Mouse (Mus musculus) ES-Bruce4 (cell line): ENCODE data around the gene Mfsd6l. TPM values are rescaled to one million over a fixed set of nuclear protein-coding genes. Genes with fewer than 3 reads are reported as not detected.
A peak's percentile ranks its signal among the peaks of the same experiment; 100 is the strongest.

Experiments used
- H3K27ac ChIP-seq: 2 replicates; pipeline ENCODE4 v1.5.1; 2012; ENCODE audit warnings: low read length, inconsistent platforms; ENCODE audit not compliant: insufficient read depth
- H3K27me3 ChIP-seq: 2 replicates; pipeline ENCODE4 v1.6.1; 2012; ENCODE audit warnings: mild to moderate bottlenecking, low read length, inconsistent platforms; ENCODE audit not compliant: control insufficient read depth, poor library complexity, insufficient read depth, severe bottlenecking
- H3K36me3 ChIP-seq: 2 replicates; pipeline ENCODE4 v1.6.1; 2012; ENCODE audit warnings: inconsistent platforms, mild to moderate bottlenecking, low read length, moderate library complexity; ENCODE audit not compliant: control insufficient read depth, poor library complexity, insufficient read depth, severe bottlenecking
- H3K4me1 ChIP-seq: one replicate; pipeline ENCODE4 v1.8.1; 2011; ENCODE audit warnings: low read length; ENCODE audit not compliant: control insufficient read depth, insufficient read depth
- H3K4me3 ChIP-seq: 2 replicates; pipeline ENCODE4 v1.5.1; 2011; ENCODE audit warnings: low read depth, mild to moderate bottlenecking, low read length
- H3K9ac ChIP-seq: 2 replicates; pipeline ENCODE4 v1.6.1; 2012; ENCODE audit warnings: low read depth, mild to moderate bottlenecking, inconsistent platforms; ENCODE audit not compliant: poor library complexity, severe bottlenecking
- H3K9me3 ChIP-seq: replicated peaks from 2 replicates; pipeline ENCODE4 v1.6.1; 2012; ENCODE audit warnings: mild to moderate bottlenecking, low read length, inconsistent platforms; ENCODE audit not compliant: control insufficient read depth, poor library complexity, insufficient read depth, severe bottlenecking
- CTCF ChIP-seq: IDR thresholded peaks from one replicate; pipeline ENCODE4 v1.8.1; 2011; ENCODE audit warnings: low read depth, low read length
- EP300 ChIP-seq: IDR thresholded peaks from 2 replicates; pipeline ENCODE4 v1.6.1; 2011; ENCODE audit warnings: low read depth, low read length; ENCODE audit not compliant: insufficient read depth
- POLR2A ChIP-seq: IDR thresholded peaks from one replicate; pipeline ENCODE4 v1.8.1; 2011; ENCODE audit warnings: low read length; ENCODE audit not compliant: insufficient read depth
- polyA plus RNA-seq: library from polyadenylated mRNA; stranded (reverse); fragments of >200 nt; gene quantifications from 2 replicates; pipeline ENCODE4 v1.2.4, GENCODE M21; 2011; ENCODE audit warnings: low read depth; ENCODE audit not compliant: missing spikeins, insufficient read depth, insufficient read length

Gene Mfsd6l
- polyA plus RNA-seq, 1 experiment: 0.48 TPM

GRCm38 (mm10) chr11:68559546-68559945 is 3.6 kb downstream of the Mfsd6l start:
- H3K9me3 ChIP-seq: no peaks in the 10 kb centered on the region
- H3K4me3 ChIP-seq: no peak overlapping the region
- no peaks in the 10 kb centered on the region for H3K27me3 ChIP-seq
- no peak for TF ChIP-seq EP300
- peak; percentile 27 for TF ChIP-seq CTCF
- no peak for TF ChIP-seq POLR2A
- no peaks in the 10 kb centered on the region for H3K4me1 ChIP-seq
- H3K36me3 ChIP-seq: no peaks in the 10 kb centered on the region
- H3K9ac ChIP-seq: no peak overlapping the region
- no peak overlapping the region for H3K27ac ChIP-seq

DNA sequence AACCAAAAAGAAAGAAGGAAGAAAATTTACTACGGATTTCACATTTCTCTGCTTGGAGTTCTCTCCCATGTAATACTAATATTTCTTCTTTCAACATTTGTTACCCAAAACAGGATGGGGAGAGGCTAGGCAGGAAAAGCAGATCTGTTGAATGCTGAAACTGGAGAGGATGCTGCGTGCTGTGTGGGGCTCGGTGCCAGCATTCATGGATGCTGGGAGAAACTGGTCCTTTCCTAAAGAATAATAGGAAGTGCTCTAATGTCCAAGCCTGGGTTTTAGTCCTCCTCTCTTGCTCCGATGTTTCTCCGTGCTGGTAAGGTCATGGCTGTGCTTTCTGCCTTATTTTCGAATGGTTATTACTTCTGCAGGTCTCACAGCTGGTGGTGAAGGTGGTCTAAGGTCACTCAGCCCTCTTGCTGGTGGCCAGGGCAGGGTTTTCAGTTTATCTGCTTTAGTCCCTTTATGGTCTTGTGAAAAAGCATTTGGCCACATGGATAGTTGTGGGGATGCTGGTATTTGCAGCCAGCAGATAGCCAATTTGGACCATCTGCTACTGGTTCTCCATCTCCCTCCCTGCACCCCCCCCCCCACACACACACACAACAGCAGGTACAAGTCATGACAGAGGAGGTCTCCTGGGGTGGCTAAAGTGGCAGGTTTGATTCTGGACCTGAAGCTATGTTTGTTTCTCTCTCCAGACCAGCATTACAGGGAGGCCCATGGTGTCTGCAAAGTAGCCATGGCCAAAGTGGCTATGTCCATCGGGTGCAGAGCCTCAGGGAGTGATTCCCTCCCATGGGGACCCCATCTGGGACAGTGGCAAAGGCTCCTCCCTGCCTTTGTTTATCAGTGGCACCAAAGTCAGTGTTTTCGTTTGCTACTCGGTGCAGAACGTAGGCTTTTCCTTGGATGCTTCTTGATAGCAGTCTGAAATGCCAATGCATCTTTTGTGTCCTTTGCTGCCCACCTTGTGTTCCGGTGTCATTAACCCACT is 6.3 kb downstream of the Mfsd6l start:
- Histone ChIP-seq H3K27ac (no peak overlapping the region), H3K36me3 (no peaks in the 10 kb centered on the region), H3K4me3 (no peak overlapping the region), H3K4me1 (no peaks in the 10 kb centered on the region), H3K27me3 (no peaks in the 10 kb centered on the region), H3K9me3 (no peaks in the 10 kb centered on the region), H3K9ac (no peak overlapping the region)
- no peak for TF ChIP-seq POLR2A
- TF ChIP-seq EP300: no peak
- TF ChIP-seq CTCF: no peak

GRCm38 (mm10) chr11:68564356-68565031 is 8.5 kb downstream of the Mfsd6l start:
- Histone ChIP-seq H3K9ac (no peak overlapping the region), H3K4me1 (no peaks in the 10 kb centered on the region), H3K36me3 (no peaks in the 10 kb centered on the region), H3K27ac (no peak overlapping the region), H3K4me3 (no peak overlapping the region), H3K27me3 (no peaks in the 10 kb centered on the region), H3K9me3 (no peaks in the 10 kb centered on the region)
- no peak for TF ChIP-seq POLR2A
- TF ChIP-seq CTCF: no peak
- no peak for TF ChIP-seq EP300

- Histone ChIP-seq H3K27ac (no peak overlapping the region), H3K36me3 (no peaks in the 10 kb centered on the region), H3K9ac (no peak overlapping the region), H3K4me1 (no peaks in the 10 kb centered on the region), H3K27me3 (no peaks in the 10 kb centered on the region), H3K4me3 (no peak overlapping the region), H3K9me3 (no peaks in the 10 kb centered on the region)
- TF ChIP-seq EP300: no peak
- TF ChIP-seq CTCF: no peak
Observed at GRCm38 (mm10) chr11:68565032-68565429, 9.0 kb downstream of the Mfsd6l start.

DNA sequence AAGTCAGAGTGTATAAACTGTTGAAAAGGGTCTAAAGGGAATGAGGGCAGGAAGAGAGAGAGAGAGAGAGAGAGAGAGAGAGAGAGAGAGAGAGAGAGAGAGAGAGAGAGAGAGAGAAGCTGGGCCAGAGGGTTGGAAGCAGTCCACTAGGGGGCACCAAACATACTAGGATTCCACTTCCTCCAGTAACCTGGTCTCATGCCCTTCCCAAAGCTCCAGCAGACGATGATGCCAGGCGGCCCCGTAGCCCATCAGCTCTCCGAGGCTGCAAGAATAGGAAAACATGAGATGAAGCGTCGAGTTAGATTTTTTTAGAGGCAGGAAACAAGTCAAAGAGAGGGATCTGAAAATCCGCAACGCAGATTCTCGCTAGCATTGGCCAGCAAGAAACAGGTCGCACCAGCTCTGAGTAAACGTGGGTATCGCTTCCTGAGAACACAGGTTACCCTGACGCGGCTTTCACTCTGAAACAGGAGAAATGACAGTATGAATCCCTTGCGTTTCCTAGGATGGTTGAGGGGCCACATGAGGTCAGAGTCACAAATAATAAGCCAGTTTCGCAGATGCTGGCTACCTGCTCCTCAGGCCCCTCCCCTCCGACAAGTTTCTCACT is 10.6 kb downstream of the Mfsd6l start:
- H3K9ac ChIP-seq: no peak overlapping the region
- H3K4me1 ChIP-seq: no peaks in the 10 kb centered on the region
- no peaks in the 10 kb centered on the region for H3K36me3 ChIP-seq
- no peak overlapping the region for H3K4me3 ChIP-seq
- H3K27me3 ChIP-seq: no peaks in the 10 kb centered on the region
- no peaks in the 10 kb centered on the region for H3K9me3 ChIP-seq
- TF ChIP-seq POLR2A (no peak), CTCF (peak; percentile 64), EP300 (no peak)
- H3K27ac ChIP-seq: no peak overlapping the region

DNA sequence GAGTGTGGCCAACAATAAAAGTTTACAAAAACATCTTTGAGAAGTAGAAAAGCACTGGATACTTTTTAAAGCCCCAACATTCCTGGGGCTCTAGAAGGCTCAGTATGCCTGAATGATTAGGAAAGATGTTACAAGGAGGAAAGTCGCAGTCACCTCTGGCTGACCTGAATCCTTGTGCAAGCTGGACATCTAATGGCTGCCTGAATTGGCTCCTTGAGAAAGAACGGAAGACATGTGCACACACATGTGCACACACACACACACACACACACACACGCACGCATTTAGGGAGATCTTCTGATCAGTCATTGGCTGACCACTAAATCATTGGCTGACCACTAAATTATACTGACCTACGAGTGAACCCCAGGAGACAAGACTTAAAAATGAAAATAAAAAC is 14.9 kb downstream of the Mfsd6l start:
- no peaks in the 10 kb centered on the region for H3K9me3 ChIP-seq
- H3K4me1 ChIP-seq: no peaks in the 10 kb centered on the region
- TF ChIP-seq POLR2A (no peak), CTCF (no peak), EP300 (no peak)
- H3K27ac ChIP-seq: no peak overlapping the region
- H3K4me3 ChIP-seq: no peak overlapping the region
- H3K36me3 ChIP-seq: no peaks in the 10 kb centered on the region
- H3K9ac ChIP-seq: no peak overlapping the region
- H3K27me3 ChIP-seq: peaks cover 2% of the 10 kb centered on the region; the same call in 1 of the 2 replicates
